Mouse (Mus musculus) monocyte, adult 5-6 weeks (primary cell): ENCODE measurements around the gene Lamb1. TPM values are rescaled to one million over a fixed set of nuclear protein-coding genes. Genes with fewer than 3 reads are reported as not detected.

Source experiments
- ATAC-seq: fragments of 153-309, 156-312 bp; replicated peaks from 2 replicates; pipeline ENCODE4 v1.8.0; 2017; ENCODE audit warnings: mild to moderate bottlenecking; ENCODE audit not compliant: low TSS enrichment, insufficient number of reproducible peaks, severe bottlenecking, poor library complexity, low FRiP score
- total RNA-seq: library from RNA; stranded (forward); fragments of 200-1000, 200-491, 200-594 nt; gene quantifications from 3 replicates; pipeline ENCODE4 v1.2.3, GENCODE M21; 2017

Lamb1 gene
- total RNA-seq, 1 experiment from 2014 or later, result 0.86 TPM

- no peak for ATAC-seq
Observed at GRCm38 (mm10) chr12:31246615-31247014, 18.4 kb upstream of the Lamb1 start.

- ATAC-seq, result no peak
Observed at GRCm38 (mm10) chr12:31248165-31248564, 16.9 kb upstream of the Lamb1 start.

DNA sequence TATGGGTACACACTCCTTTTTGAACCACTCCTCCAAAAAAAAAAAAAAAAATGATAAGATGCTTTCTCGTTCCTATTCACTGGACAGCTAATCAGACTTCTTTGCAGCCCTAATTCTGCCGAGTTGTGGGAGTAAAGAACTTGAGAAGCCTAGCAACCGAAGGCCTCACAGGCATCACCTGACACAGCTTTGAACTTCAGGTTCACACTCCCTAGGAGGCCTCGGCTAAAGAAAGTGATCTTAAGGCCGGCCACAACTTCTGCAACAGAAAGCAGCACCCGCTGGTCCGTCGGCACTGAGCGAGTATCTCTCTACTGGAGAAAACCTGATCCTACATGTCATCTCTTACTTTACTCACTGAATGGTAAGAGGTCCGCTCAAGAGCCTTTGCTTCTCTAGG, 16.4 kb upstream of the Lamb1 start:
- ATAC-seq, result no peak

GRCm38 (mm10) chr12:31252259-31252658, 12.8 kb upstream of the Lamb1 start:
- no peak for ATAC-seq

- no peak for ATAC-seq
Observed at GRCm38 (mm10) chr12:31254978-31255377, 10.1 kb upstream of the Lamb1 start.

GRCm38 (mm10) chr12:31256121-31256903, 8.7 kb upstream of the Lamb1 start:
- ATAC-seq, result no peak

GRCm38 (mm10) chr12:31261882-31262281, 3.2 kb upstream of the Lamb1 start:
- no peak for ATAC-seq

- no peak for ATAC-seq
Observed at GRCm38 (mm10) chr12:31263921-31264320, 1.1 kb upstream of the Lamb1 start.

- no peak for ATAC-seq
Observed at GRCm38 (mm10) chr12:31265722-31266431, 843 bp downstream of the Lamb1 start.

- ATAC-seq, result no peak
Observed at GRCm38 (mm10) chr12:31266686-31267085, 1.7 kb downstream of the Lamb1 start.

DNA sequence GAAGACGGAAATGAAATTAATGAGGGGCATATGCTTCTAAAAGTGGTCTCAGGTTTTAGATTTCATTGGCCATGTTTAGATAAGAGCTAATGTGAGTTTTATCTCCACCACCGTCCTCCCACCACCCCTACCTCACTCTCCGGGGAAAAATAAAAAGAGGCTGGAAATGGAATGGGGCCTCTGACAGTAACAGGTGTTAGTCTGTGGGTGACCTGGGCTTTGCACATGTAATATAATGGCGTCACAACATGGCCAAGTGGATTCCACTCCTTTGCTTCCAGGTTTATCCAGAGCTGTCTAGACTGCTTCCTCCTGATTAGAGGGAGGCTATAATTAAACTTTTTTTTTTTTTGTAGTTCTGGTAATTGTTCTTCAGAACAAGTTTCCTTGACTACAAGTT, 2.3 kb downstream of the Lamb1 start:
- no peak for ATAC-seq

DNA sequence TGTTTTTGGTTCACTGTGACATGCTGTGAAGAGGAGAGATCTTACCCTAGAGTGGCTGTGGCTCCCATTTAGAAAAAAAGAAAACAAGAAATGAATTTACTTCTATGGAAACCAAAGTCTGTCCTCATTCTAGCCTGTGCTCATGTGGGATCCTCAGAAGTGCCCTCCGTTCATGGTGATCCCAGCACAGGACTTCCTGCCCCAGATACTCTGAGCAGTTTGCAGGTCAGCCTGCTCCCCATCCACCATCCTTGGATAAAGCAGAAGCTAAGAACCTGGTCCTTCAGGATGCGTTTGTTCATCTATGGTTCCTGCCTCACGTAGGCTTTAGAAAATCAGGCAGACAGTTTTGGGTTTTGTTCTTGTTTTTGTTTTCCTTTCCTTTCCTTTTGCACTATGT, 3.3 kb downstream of the Lamb1 start:
- ATAC-seq, result no peak

GRCm38 (mm10) chr12:31269020-31269597, 4.1 kb downstream of the Lamb1 start:
- ATAC-seq, result no peak

- no peak for ATAC-seq
Observed at GRCm38 (mm10) chr12:31270361-31270760, 5.3 kb downstream of the Lamb1 start.

DNA sequence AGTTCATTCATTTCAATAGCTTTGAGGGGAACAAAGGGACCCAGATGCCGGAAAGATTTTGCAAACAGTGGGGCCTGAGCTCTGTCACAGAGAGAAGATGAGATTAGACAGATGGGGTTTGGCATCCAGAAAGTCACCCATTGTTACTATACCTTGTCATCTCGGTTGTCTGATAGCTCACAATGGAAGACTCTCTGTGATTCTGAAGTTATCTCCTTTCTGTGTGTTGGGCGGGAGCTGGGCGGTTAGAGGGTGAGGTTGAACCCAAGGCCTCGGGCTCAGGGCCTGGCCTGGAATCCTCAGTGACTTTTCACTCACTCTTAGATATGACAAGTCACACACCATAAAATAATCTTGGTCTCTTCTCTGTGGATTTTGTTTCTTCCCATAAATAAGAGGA, 5.7 kb downstream of the Lamb1 start:
- no peak for ATAC-seq

GRCm38 (mm10) chr12:31271361-31272011, 6.5 kb downstream of the Lamb1 start:
- ATAC-seq, result no peak

DNA sequence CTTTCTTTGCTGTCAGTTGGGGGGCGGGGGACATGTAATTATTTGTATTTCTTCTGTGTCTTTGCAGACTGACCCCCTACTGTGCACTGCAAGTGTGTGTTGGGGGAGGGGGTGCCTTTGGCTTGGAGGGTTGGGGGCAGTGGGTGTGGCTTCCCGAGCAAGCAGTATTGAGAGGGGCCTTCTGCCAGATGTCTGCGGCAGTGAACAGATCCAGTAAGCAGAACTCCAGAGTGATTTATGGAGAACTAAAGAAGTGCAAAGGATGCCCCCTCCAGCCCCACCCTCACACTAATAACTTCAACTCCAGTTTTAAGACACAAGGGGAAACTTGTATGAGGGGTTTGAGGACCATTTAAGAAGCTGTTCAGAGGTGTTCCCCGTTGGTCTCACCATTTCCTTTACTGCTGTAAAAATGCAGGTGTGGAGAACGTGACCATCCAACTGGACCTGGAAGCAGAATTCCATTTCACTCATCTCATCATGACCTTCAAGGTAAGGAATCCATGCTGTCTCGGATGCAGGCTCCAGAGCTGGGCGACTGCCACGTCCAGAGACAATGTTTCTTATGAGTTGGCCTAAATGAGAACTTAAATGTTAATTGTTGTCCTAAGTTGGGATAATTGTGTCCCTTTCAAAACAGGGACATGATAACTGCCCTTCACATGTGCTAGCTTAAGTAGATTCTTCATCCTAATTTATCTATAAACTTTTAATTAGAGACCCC, 7.1 kb downstream of the Lamb1 start:
- ATAC-seq, result no peak

DNA sequence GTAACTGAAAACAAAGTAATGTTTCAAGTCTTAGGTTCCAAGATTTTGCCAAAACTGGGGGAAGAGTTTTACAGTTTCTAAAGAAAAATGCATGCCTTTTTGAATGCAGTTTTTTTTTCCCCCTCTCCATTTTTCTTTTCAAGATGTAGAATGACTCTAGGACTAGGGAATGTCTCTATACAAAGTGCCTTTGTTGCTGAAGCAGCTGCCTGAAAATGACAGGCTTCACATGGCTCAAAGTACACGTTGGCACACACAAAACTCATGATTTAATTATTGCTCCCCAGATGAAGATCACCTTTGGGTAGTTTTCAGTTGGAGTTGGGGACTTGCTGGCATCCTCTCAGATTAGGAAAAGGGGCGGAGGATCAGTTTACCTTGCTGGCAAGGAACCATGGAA, 7.8 kb downstream of the Lamb1 start:
- ATAC-seq, result no peak

DNA sequence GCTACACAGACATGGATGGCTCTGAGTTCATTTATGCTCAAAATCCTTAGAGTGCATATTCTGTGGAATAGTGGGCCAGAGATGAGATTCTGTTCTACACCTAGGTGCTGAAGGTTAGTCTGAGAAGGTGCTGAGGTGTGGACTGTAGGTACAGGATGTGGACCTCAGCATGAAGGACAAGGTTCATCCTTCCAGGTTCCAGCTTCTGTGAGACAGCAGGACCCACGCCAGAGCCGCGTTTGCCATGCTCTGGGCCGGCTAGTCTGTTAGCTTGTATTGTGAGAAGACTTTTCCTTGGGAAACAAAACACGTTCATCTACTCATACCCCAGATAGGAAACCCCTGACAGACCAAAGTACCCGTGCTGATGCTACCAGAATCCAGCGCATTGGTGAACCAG, 8.6 kb downstream of the Lamb1 start:
- no peak for ATAC-seq
